Mouse (Mus musculus) R1 (cell line): ENCODE data around the gene Gm11213.

Source experiments
- DNase-seq: peaks from one replicate; pipeline ENCODE4 v3.0.0-alpha.2; 2018; ENCODE audit warnings: low read depth, low spot score

Gene Gm11213

DNA sequence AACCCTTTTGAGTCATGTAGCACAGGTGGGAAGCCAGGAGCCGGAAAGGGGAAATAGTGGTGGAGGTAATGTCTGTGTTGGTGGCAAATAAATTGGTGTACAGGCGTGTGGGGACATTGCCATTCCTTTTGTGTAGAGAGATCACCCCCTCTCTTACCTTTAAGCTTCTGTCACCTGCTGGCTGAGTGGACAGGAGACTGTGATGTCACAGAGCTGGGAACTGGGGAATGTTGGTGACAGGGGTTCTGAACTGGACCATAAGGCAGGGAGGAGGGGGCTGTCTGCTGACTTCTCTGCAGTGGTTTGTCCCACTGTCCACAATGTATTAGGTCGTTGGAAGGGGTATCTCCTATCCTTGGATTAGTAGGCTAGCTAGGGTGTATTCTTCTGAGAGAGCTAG, at the start of gene Gm11213:
Gene Gm11213 (minus strand): TSS at position 317 of the 400 bp plus-strand sequence.
- no peak for DNase-seq

DNA sequence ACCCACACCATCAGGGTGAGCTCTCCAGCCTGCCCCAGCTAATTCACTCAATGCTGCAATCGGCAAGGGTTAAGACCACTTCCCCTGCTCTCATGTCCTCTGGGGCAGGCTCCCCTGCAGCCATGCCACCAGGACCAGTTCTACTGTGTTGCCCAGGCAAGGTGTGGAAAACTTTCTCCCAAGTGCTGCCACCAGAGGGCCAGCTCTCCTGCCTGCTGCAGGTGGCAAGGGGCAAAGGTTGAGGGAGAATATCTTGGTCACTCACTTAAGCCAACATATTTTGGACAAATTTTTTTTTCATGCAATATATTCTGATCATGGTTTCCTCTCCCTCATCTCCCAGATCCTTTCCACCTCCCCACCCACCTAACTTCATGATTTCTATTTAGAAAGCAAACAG, 49.3 kb upstream of the Gm11213 start:
- no peak for DNase-seq

DNA sequence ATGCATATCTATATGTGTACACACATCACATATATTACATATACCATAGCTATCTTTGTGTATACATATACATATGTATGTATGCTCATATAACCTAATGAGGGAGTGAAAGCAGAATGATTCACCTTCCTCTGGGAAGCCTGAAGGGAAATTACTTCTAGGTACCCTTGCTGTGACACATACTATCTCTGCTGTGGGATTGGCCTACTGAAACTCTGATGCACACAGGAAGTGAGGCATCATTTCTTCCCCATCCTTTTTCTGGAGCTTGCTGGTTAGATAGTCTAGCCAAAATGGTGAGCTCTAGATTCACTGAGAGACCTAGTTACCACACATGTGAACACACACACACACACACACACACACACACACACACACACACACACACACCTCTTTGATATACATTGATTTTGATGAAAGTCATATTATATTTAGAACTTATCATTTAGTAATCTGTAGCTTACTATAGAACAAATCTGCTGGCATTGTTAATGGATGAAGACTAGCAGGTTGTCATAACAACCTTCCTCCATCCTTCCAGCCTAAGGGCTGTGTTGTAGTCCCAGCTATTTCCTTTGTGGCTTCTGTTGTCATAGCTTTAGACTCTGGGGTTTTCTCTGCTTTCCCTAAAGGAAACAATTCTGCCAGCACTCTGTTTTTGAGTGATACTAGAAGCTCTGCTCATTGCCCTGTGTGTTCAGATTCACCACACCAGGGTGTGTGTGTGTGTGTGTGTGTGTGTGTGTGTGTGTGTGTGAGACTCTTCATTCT, 39.1 kb upstream of the Gm11213 start:
- DNase-seq, result no peak

DNA sequence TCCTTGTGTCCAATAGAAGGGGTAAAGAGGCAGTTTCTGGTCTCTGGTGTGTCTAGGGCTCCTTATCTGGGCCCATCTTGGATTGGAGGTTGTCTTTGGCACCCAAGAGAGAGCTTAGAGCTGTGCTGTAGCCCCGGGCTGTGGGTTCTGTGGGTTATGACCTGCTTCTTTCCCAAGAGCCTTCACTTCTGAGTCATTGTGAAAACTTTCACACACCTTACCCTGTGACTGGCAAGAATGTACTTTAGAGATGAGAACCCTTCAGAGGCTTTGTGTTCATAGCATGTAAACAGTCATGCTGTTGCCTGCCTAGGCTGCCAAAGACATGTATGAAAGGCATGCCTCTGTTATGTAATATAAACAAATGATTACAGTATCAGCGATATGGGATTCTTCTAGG, 34.8 kb upstream of the Gm11213 start:
- DNase-seq, result no peak

DNA sequence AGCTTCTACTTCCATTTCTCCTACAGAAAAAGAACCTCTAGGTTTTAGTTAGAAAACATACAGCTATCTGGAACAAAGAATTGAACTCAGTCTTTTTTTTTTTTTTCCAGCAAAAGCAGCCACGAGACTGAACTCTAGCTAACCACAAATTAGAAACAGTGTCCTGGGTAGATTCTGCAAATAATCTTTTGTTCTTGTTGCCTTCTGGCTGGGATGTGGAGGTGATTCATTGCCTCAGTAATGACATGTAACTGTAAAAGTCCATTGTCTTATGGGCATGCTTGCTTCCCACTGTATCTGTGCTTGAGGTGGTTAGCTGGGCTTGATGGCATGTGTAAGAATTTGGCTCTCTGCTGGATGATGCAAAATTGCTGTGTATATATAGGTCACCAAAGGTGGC, 33.5 kb upstream of the Gm11213 start:
- DNase-seq, result no peak

DNA sequence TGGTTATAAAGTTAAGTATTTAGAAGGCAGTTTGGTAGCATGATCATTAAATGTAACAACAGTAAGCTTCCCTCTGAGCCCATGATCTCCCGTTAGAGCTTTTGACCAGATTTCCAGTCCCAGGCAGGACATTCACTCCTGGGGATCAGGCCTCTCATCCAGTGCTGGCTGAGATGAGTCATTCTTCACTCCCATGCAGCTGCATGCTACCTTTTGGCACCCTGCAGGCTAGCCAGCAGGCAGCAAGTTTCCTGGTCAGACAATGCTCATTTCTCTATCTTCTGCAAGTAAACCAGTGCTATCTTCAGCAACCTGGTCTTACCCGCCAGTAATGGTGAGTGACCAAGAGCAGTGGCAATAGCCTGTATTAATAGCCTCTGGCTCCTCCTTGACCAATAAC, 28.1 kb upstream of the Gm11213 start:
- DNase-seq, result no peak

DNA sequence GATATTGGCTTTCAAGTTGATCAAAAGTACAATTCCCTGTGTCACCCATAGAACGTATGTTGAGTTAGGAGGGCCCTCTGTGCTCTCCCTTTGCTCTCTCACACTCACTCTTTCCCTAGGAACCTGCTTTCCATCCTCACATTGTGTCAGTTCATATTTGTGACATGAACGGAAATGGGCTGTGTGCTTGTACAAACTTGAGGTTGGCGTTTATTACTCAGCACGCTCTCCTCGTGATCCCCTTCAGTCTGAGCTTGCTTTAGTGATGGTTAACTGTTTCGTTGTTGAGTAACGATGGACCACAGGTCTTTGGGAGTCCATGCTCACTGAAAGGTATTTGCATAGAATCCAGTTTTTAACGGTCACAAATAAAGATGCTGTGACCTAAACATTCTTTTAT, 22.1 kb upstream of the Gm11213 start:
- DNase-seq, result no peak

DNA sequence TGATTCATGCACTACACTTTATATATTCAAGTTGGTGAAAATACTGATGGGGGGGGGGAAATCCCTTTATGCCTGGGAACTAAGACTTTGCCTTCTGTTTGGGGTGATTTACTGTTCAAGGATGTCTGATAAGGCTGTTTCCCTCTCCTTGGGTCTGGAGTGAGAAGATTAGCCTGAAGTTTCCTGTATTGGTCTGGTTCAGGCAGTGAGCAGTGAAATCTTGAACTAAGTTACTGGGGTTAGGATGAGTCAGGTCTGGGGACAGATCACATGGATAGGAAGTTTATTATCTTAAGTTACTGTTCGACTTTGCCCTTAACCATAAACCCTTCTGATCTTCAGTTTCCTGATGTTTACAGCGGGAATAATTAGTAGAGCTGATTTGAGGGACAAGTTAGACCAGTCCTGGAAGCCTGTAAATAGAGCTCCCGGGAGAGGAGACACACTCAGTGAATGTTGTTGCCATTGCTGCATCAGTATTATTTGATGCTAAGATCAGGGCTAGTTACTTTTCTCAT, 20.6 kb upstream of the Gm11213 start:
- DNase-seq, result no peak

DNA sequence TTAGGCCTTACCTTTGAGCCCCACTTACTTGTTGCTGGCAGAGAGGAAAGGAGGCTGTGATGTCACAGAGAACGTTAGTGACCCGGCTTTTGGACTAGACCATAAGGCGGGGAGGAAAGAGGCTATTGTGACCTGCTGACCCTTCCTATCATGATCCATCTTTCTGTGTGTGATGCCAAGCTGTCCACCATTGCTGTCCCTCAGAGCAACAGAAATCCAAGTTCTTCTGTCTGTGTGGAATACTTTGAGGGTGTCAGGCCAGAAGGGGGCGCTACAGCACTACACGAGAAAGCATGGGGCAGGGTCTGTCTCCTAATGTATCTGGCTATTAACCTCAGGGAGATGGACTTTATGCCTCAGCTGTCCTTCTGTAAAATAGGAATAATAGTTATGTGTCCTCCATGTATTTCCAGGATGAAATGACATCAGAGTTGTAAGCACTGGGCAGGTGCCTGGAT, 17.3 kb upstream of the Gm11213 start, which contains the start of gene Tex48:
Gene Tex48 (minus strand): TSS at position 51 of the 458 bp plus-strand sequence.
- peak; percentile 39 for DNase-seq

DNA sequence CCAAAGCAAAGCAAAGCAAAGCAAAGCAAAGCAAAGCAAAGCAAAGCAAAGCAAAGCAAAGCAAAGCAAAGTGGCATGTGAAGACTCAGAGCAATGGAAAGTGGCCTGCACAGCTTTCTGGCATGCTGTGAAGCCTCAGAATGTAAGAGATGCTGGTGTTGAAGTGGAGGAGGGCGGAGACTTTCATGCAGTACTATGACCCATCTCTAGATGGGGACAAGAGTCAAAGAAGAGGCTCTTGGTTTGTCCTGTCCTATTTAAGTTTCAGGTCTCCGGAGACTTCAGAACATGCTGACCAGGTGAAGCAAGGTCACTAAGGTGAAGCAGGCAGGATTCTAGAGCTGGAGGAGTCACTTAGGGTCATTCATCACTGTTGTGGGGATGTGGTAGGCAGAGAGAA, 16.8 kb upstream of the Gm11213 start:
- DNase-seq, result no peak

DNA sequence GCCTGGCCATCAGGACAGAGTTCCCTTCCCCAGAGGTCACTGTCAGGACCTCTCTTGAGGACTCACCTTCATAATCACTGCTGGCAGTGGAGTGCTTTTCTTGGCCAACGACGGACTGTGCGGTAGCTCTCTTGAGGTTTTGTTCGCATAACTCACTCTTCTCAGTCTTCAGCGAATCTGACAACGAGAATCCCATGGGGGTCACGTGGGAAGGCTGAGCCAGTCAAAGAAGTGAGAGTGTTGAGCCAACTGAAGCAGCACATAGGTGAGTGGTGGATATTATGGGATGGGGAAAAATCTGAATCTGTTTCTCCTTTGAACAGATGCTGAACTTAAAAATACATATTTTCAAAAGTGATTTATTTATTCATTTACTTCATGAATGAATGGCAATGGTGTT, 3.3 kb upstream of the Gm11213 start:
- no peak for DNase-seq

DNA sequence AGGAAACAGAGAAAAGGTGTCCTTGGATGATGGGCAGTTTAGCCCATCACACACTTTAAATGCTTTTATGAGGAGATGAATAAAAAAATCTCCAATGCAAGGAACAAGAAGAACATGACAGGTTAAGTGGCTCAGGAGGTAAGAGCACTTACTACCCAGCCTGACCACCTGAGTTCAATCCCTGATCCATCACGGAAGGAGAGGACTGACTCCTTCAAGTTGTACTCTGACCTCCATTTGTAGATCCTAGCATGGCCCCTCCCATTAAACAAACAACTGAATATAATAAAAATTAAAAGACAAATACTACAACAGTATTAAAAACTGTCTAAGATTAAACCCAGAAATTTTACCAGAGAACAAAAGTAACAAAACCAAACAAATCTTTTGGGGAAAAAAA, 907 bp upstream of the Gm11213 start:
- no peak for DNase-seq

DNA sequence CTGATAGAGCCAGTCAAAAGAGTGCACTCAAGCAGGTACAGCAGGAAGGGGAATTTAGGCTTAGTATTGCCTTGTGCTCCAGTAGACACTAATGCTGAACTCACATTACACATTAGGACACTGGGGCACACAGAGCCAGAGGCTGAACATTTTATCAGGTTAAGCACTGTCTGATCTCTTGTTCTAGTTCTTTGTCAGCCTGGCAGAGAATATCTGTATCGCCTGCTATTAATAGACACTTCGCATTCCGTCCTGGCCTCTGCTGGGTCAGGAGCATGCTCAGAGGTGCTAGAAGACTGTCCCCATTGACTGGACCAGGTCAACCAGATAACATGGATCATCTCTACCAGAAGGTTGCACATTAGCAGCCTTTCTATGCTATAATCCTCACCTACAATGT, 484 bp upstream of the Gm11213 start:
- no peak for DNase-seq

DNA sequence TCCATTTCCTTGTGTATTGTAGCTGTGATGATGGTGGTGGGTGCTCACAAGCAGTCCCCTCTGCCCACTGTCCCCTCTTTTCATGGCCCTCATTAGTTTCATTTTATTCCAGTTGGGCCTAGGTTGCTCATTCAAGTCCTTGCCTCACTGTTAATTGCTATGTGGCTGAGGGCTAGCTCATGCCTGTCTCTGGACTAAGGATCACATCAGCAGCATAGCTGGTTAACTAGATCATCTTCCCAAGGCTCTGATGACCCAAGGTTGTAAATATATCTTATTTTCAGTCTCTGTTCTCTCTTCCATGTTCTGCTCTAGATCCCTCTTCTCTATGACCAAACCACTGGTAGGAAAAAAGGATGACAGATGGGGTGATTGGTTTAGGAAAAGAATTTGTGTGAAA, 3.8 kb downstream of the Gm11213 start:
- DNase-seq, result no peak

DNA sequence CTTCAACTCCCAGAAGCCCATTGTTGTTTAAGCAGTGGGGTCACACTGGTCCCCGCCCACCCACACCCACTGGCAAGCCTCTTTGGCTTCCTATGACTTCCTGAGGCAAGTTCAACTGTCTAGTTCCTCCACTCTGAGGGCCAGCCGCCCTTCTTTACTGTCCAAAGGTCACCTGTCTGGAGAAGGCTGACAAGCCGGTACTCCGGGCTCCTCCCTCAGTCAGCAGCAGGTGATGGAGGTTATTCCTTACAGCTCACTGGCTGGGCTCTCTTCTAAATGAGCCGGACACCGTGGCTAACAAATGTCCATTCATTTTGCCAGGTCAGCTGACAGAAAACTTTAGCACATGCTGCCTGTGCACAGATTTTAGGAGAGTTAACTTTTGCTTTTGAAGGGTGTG, 4.3 kb downstream of the Gm11213 start:
- no peak for DNase-seq

DNA sequence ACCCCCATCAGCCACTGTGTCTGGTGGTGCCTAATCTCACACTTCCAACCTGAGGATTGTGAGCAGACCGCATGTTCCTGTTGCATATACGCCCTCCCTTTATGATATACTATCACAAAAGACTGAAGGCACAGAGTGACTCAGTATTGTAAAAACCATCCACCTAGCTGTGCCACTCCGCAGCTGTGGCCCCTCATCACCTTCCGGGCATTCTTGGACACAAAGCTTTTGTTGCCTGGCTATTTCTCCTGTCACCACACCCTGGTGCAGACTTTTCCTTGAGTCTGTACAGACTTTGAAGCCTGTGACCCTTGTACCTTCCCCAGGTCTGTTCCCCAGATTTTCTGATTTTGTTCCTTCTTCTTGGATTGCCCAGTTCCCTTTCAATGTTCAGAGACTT, 9.1 kb downstream of the Gm11213 start:
- DNase-seq, result no peak

DNA sequence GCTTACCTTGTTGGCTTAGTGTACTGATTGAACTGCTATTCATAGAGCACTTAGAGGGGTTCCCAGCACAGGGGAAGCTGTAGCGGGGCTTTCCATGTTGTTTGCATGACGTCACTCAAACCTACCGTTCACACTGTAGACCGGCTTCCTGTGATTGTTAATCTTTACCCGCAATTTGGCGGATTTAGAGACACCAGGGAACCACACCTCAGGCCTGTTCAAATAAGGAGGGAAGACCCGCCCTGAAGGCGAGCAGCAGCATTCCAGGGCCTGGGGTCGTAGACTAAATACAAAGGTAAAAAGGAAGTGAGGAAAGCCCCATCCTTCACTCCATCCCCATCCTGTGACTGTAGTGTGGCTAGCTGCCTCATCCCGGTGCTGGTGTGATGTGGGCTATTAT, 9.8 kb downstream of the Gm11213 start:
- no peak for DNase-seq

DNA sequence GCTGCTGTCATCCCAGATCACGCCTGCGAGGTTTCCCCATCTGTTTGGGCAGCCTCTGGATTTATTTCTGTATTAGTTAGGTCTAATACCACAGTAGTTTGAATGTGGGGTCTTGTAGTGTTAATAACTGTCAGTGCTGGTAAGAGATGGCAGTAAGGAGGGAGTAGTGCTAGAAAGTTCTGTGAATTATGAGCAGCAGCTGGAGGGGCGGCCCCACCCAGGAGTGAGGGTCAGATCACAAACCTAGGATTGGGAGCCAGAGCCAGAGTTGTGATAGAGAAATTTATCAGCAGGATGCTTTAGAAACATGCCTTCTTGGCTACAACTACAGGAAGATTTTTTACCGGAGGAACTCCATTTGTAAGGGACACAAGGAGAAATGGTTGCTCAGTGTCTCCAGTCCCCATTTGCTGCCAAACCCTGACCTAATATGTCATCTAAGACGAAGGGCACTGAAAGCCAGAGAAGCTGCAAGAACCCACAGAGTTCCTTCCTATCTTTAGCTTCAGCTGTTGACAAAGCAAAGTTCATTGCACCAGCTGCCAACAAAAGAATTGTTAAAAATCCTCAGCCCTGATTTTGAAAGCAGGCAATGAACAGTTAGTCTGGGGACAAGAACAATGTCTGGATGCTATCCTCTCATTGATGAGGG, 10.5 kb downstream of the Gm11213 start:
- DNase-seq, result no peak

DNA sequence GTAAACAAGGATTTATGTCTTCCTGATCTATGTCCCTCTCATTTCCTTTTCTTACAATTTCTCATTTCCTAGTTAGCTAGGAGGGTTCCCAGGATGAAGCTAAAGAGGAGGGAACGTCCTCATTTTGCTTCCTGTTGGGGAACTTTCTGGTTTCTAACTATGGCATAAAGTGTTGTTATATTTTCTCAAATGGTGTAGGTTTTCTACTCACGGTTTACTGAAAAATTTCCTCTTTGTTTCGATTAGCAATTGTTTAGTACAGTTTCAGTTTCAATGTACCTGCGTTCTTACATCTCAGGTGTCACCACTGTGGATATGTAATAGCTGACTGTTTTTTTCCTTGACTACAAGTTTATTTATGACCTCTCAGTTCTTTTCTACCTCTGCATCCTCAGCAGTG, 14.5 kb downstream of the Gm11213 start:
- DNase-seq, result no peak

DNA sequence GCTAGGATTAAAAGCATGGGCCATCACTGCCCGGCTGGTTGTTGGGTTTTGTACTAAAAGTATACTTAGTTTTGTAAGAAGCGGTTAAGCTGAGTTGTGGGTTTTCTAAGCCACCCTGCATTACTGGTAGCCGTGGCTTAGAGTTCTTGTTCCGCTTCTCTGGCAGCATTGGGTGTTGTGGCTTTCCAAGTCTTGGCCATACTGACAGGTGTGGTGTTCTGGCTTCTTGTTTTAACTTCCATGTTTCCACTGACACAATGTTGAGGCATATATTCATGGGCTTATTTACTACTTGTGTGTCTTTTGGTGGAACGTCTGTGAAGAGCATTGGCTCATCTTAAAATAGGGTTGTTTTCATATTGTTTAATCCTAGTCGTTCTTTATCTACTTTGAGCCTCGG, 15.1 kb downstream of the Gm11213 start:
- no peak for DNase-seq

DNA sequence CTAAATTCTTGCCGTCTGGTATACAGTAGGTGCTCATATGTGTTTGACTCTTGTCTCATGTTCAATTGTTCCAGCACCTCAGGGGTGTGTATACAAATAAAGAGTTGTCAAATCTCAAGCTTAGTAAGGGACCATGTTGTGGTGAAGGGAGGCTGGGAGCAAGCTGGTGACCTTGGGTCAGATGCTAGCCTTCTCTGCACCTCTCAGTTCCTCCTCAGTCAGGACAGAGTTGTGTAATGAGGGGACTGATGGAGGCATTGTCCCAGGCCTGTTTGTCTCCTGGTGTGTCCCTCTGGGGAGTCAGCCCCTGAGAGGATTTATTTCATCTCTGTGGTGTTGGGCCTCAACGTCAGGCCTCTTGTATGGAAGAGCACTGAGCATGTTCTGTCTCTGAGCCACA, 18.8 kb downstream of the Gm11213 start:
- DNase-seq, result no peak

DNA sequence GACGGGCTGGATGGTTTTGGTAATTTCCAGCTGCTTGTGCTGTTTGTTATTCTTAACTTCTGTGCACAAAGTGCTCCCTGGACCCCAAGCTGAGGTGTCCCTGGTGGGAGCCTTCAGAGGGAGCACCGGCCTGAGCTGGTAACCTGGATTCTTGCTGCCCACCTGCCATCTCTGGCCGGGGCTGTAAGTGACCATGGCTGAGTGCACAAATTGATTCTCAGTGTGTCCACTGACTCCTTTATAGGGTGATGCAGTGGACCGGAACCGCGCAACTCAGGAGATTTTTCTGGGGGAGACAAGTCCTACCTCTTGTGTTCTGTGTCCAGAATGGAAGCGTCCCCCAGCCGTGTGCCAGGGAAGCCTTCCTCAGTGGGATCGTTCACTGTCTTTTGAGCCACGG, 19.8 kb downstream of the Gm11213 start:
- DNase-seq, result no peak

DNA sequence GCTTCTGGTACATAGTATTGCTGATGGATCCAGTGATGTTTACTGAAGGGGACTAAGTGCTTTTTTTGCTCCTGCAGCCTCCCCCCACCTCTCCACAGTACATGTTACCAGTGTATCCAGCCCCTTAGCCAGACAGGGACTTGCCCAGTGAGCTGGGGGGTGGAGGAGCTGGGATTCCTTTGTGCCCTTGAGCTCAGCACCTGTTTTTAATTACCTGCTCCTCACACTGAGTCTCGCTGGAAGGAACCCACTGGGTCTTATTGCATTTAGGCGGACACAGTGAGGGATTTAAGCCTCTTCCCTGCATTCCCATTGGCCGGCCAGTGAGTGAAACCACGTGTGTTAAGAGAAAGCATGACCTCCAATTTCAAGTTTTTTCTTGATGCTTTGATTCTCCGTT, 22.5 kb downstream of the Gm11213 start:
- DNase-seq, result no peak
